12 mouse cellular contexts compared by ENCODE assay signal in genomic region chr3:126658791-126659190, GRCm38 (mm10).
DNase-seq lines count a peak whose midpoint lies in the region; ATAC-seq and TF ChIP-seq lines count a peak whose summit lies in the region.
"Had no signal": no experiment of that assay in that cellular context is flagged by ENCODE, and none has a peak within 500 bp of the region (broad histone marks: within the 10 kb centered on the region; RNA-seq: fewer than 3 reads in every experiment).

No protein-coding gene starts in this region.

- H3K27ac ChIP-seq in kidney, postnatal 0 days: peak overlapping the region; percentile 27; the same call in 1 of the 2 replicates
- 0 out of 2 replicates have a peak overlapping the region, but pooled peaks have one; percentile 40 for H3K27ac ChIP-seq in embryonic facial prominence, embryonic 14.5 days (replicated peaks; ENCODE audit: low read depth, low read length)
- 0 out of 2 replicates have a peak overlapping the region, but pooled peaks have one; percentile 1 for H3K27ac ChIP-seq in limb, embryonic 14.5 days (replicated peaks; ENCODE audit: low read depth, low read length)

- peak; percentile 47 for DNase-seq in cerebellum, adult 9-11 months
- no peak for DNase-seq in cerebellum, adult 11-12 months
- no peak for DNase-seq in kidney, postnatal 0 days (ENCODE audit: low spot score)
- no peak for DNase-seq in kidney, postnatal 10 days
- DNase-seq in embryonic facial prominence, embryonic 14.5 days (ENCODE audit: low spot score): peak; percentile 48
- no peak for DNase-seq in limb, embryonic 14.5 days (ENCODE audit: low spot score)
- no peak for DNase-seq in c-Kit-positive CD71-positive TER-119-positive erythroid progenitor cells, embryonic 14.5 days (ENCODE audit: low spot score)
- no peak for DNase-seq in kidney, postnatal 36 days
- DNase-seq: gastrocnemius, postnatal 25 days; thymus, adult 18-20 months had no signal

- no peaks in the 10 kb centered on the region for H3K27me3 ChIP-seq in kidney, postnatal 0 days (ENCODE audit: insufficient read depth, low read length)
- no peaks in the 10 kb centered on the region for H3K27me3 ChIP-seq in embryonic facial prominence, embryonic 14.5 days (replicated peaks; ENCODE audit: control insufficient read depth, insufficient read depth, low read length)
- H3K27me3 ChIP-seq in limb, embryonic 14.5 days (ENCODE audit: control insufficient read depth, insufficient read depth, low read length): no peaks in the 10 kb centered on the region

- H3K4me1 ChIP-seq in kidney, postnatal 0 days (replicated peaks; ENCODE audit: insufficient read depth, low read length): peaks cover 14% of the 10 kb centered on the region; the same call in 1 of the 2 replicates
- H3K4me1 ChIP-seq in embryonic facial prominence, embryonic 14.5 days (ENCODE audit: control insufficient read depth, insufficient read depth, low read length): peaks cover 11% of the 10 kb centered on the region
- H3K4me1 ChIP-seq in limb, embryonic 14.5 days (ENCODE audit: control insufficient read depth, insufficient read depth, low read length): peaks cover 19% of the 10 kb centered on the region

- H3K4me2 ChIP-seq in kidney, postnatal 0 days (ENCODE audit: low read length): no peak overlapping the region
- peak overlapping the region; percentile 13; the same call in 1 of the 2 replicates for H3K4me2 ChIP-seq in embryonic facial prominence, embryonic 14.5 days (ENCODE audit: low read depth, low read length)
- H3K4me2 ChIP-seq in limb, embryonic 14.5 days (replicated peaks; ENCODE audit: low read depth, low read length, severe bottlenecking): no peak overlapping the region; the same call in 1 of the 2 replicates

- no peak for TF ChIP-seq CTCF in kidney, postnatal 0 days (IDR thresholded peaks at IDR 0.05; ENCODE audit: low read depth)

- no peak for TF ChIP-seq POLR2A in limb, embryonic 14.5 days (IDR thresholded peaks at IDR 0.05; ENCODE audit: borderline replicate concordance, extremely low read depth, insufficient read depth, insufficient read length)

- ATAC-seq in kidney, postnatal 0 days (replicated peaks; ENCODE audit: low FRiP score, low read depth): no peak
- peak; percentile 55; the same call in 1 of the 2 replicates for ATAC-seq in embryonic facial prominence, embryonic 14.5 days (ENCODE audit: low read depth)
- ATAC-seq in limb, embryonic 14.5 days (ENCODE audit: low FRiP score, low read depth): no peak
- ATAC-seq: forebrain, embryonic 14.5 days; hindbrain, embryonic 16.5 days had no signal

- H3K36me3 ChIP-seq in kidney, postnatal 0 days (ENCODE audit: insufficient read depth, low read length): no peaks in the 10 kb centered on the region
- no peaks in the 10 kb centered on the region for H3K36me3 ChIP-seq in embryonic facial prominence, embryonic 14.5 days (ENCODE audit: control insufficient read depth, insufficient read depth, low read length)
- H3K36me3 ChIP-seq in limb, embryonic 14.5 days (ENCODE audit: control insufficient read depth, insufficient read depth, low read length): no peaks in the 10 kb centered on the region

- no peak overlapping the region for H3K9ac ChIP-seq in kidney, postnatal 0 days (ENCODE audit: low read depth, low read length)
- H3K9ac ChIP-seq in embryonic facial prominence, embryonic 14.5 days (ENCODE audit: low read depth, low read length): no peak overlapping the region
- no peak overlapping the region for H3K9ac ChIP-seq in limb, embryonic 14.5 days (ENCODE audit: low read depth, low read length, severe bottlenecking)

- no peaks in the 10 kb centered on the region for H3K9me3 ChIP-seq in kidney, postnatal 0 days (replicated peaks; ENCODE audit: low read length)
- H3K9me3 ChIP-seq in embryonic facial prominence, embryonic 14.5 days (ENCODE audit: control insufficient read depth, low read length): no peaks in the 10 kb centered on the region
- H3K9me3 ChIP-seq in limb, embryonic 14.5 days (ENCODE audit: control insufficient read depth, low read length): no peaks in the 10 kb centered on the region

- no peak overlapping the region for H3K4me3 ChIP-seq in kidney, postnatal 0 days (replicated peaks; ENCODE audit: low read depth, low read length)
- H3K4me3 ChIP-seq in embryonic facial prominence, embryonic 14.5 days (ENCODE audit: low read depth, low read length): no peak overlapping the region
- no peak overlapping the region for H3K4me3 ChIP-seq in limb, embryonic 14.5 days (replicated peaks; ENCODE audit: low read length)

- 73% methylated on average over 10 of the region's 10 CpGs for WGBS in kidney, postnatal 0 days
- 26% methylated on average over 10 of the region's 10 CpGs for WGBS in embryonic facial prominence, embryonic 14.5 days
- WGBS in limb, embryonic 14.5 days: 38% methylated on average over 10 of the region's 10 CpGs

Comparison
In these comparisons a context has a peak if more than half of its experiments do, and no peak if none do; other contexts are left out.
1. DNase-seq: peak in cerebellum, adult 9-11 months (single experiment) and embryonic facial prominence, embryonic 14.5 days (single experiment); none in cerebellum, adult 11-12 months (single experiment), kidney, postnatal 0 days (single experiment), kidney, postnatal 10 days (single experiment), limb, embryonic 14.5 days (single experiment), c-Kit-positive CD71-positive TER-119-positive erythroid progenitor cells, embryonic 14.5 days (single experiment) and kidney, postnatal 36 days (0 of 2).
2. Peak in every context shown above with its lines, with median percentiles within 50 percentile points of each other: H3K27ac ChIP-seq.